Mouse (Mus musculus): ENCODE measurements around the gene Vmn2r94.

Vmn2r94 gene

DNA sequence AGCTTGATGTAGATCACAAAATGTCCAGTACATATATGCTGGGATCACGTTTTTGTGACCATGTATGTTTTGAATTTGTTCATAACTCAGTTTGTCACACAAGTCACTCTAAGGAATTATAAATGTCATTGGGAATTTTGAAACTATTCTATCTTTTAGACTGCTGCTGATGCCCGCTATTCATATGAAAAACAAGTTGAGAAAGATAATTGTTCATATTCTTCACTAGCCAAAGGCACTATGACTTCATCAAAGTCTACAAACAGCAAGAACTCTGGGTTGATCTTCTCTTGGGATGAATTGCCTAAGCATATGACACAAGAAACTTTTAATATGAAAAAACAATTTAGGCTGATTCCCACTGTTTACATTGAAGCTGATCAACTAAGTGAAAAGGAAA is at the start of gene Vmn2r94:
Gene Vmn2r94, minus strand, starts transcription at position 101 of the 400 bp plus-strand sequence.
- DNase-seq (ENCODE audit: low spot score), result no peak

DNA sequence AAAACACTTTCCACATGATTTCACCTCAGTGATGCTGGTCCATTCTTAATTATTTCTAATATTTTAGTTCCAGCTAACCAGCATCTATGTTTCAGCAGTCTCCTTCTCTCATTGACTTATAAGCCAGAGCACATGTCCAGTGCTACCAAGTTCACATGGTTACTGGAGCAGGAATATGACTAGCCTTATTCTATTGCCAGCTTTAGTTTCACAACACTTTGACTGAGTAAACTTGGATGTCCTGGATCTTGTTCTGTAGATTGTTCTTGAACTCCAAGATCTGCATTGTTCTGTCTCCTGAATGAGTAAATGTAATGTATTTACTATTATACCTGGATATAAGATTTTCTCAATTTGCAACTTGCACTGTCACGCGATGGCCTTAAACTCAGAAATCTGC is 45.5 kb upstream of the Vmn2r94 start:
- DNase-seq (ENCODE audit: low spot score), result no peak

DNA sequence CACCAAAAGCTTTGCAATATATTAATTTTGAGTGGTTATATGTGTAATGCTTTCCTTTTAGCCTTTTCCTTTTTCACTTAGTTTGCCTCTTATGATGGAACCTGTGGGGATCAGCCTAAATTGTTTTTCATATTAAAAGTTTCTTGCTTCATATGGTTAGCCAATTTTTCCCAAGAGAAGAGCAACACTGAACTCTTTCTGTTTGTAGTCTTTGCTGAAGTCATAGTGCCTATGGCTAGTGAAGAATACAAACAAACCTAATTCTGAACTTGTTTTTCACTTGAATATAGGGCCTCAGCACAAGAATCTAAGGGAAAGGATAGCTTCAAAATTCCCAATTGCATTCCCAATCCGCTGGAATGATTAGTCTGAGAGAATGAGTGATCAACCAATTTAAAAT is 20.2 kb upstream of the Vmn2r94 start, which contains the start of gene Vmn2r93:
Gene Vmn2r93, plus strand, starts transcription at position 301 of the 400 bp plus-strand sequence.
- DNase-seq (ENCODE audit: low spot score), result no peak

DNA sequence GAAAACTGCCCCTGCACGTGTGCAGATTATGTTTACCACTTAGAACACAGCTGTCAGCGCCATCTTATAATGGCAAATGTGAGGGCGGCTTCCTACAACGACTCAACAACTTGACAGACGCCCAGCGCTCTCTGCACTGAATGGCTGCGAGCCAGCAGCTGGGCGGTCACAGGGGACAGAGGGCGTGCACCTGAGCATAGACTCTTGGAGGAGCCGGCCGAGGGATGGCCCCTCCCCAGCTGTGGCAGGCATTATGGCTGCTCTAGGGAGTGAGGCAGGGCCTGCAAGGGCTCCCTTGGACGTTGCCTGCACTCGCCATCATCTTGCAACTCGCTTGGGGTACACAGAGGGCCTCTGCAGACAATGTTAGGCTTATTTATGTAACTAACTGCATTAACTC is 40.6 kb downstream of the Vmn2r94 start:
- no peak for DNase-seq (ENCODE audit: low spot score)

DNA sequence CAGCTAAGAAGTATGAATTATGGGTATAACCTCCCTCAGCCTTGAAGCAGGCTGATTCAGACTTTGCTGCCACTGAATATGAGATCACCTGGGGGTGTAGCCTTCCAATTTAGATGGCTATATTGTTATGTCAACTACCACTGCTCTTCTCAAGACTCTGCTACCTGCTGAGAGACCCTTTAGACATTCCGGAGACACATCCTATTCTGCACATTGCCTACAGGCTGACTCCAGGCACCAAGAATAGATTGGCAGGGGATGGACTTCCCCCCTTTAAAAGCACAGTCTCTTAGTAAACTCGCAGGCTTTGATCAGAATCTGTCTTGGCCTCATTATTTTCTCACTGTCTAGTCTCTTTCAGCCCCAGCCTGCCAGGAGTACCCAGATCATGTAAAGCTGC is 45.6 kb downstream of the Vmn2r94 start:
- no peak for DNase-seq (ENCODE audit: low spot score)

DNA sequence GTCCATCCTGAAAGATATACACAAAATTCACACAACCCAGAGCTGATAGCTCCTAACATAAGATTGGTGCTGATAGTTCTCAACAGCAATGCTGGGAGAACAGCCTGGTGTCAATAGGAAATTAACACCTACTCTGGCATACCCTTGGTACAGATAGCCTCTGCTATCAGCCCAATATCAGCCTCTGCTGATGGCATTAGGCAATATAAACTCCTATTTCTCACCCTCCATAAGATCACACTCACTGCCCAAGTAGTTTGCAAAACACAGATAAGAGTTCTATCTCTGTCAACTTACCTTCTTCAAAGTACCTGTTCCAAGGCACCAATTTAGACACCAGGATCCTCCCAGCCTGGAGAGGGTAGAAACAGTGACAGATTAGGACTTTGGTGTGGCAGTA is 56.3 kb downstream of the Vmn2r94 start:
- no peak for DNase-seq (ENCODE audit: low spot score)

Measured in retina, embryonic 14.5 days (tissue).